Mouse (Mus musculus) adrenal gland, postnatal 25 days (tissue): ENCODE measurements at regions not wholly inside any gene's neighbourhood (a gene's known extent, or its start where the extent isn't known, plus 50 kb on each side); places are given as distances from the start of the nearest gene placed in this dataset.
A peak's percentile ranks its signal among the peaks of the same experiment; 100 is the strongest.

ENCODE experiments used
- DNase-seq: peaks from one replicate; pipeline ENCODE4 v3.0.0; 2021; ENCODE audit warnings: mixed read lengths

- no peak for DNase-seq
These were observed 372.7 kb upstream of the Trib2 start for GRCm38 (mm10) chr12:16189441-16189840.

GRCm38 (mm10) chr12:16185976-16186515, 369.3 kb upstream of the Trib2 start:
- DNase-seq, result no peak

GRCm38 (mm10) chr12:16185431-16185923, 368.8 kb upstream of the Trib2 start:
- peak; percentile 4 for DNase-seq

- no peak for DNase-seq
These were observed 366.3 kb upstream of the Trib2 start for GRCm38 (mm10) chr12:16183055-16183454.

GRCm38 (mm10) chr12:16181599-16181998, 364.9 kb upstream of the Trib2 start:
- no peak for DNase-seq

- DNase-seq, result no peak
These were observed 363.2 kb upstream of the Trib2 start for GRCm38 (mm10) chr12:16179897-16180296.

GRCm38 (mm10) chr12:16176326-16176725, 359.6 kb upstream of the Trib2 start:
- no peak for DNase-seq

- DNase-seq, result no peak
These were observed 355.5 kb upstream of the Trib2 start for GRCm38 (mm10) chr12:16172176-16172575.

- DNase-seq, result no peak
These were observed 354.9 kb upstream of the Trib2 start for GRCm38 (mm10) chr12:16171636-16172035.

GRCm38 (mm10) chr12:16169781-16170535, 353.2 kb upstream of the Trib2 start:
- no peak for DNase-seq

- no peak for DNase-seq
These were observed 351.1 kb upstream of the Trib2 start for GRCm38 (mm10) chr12:16167793-16168343.

GRCm38 (mm10) chr12:16165126-16165525, 348.4 kb upstream of the Trib2 start:
- DNase-seq, result no peak

GRCm38 (mm10) chr12:16161947-16162346, 345.2 kb upstream of the Trib2 start:
- no peak for DNase-seq

GRCm38 (mm10) chr12:16157896-16158295, 341.2 kb upstream of the Trib2 start:
- peak; percentile 62 for DNase-seq

- DNase-seq, result no peak
These were observed 339.3 kb upstream of the Trib2 start for GRCm38 (mm10) chr12:16155791-16156558.

GRCm38 (mm10) chr12:16154256-16154655, 337.5 kb upstream of the Trib2 start:
- no peak for DNase-seq

- no peak for DNase-seq
These were observed 335.4 kb upstream of the Trib2 start for GRCm38 (mm10) chr12:16152108-16152507.

GRCm38 (mm10) chr12:16151170-16151702, 334.5 kb upstream of the Trib2 start:
- DNase-seq, result no peak

GRCm38 (mm10) chr12:16146919-16147318, 330.2 kb upstream of the Trib2 start:
- no peak for DNase-seq

- DNase-seq, result peak; percentile 13
These were observed 328.9 kb upstream of the Trib2 start for GRCm38 (mm10) chr12:16145621-16146020.

GRCm38 (mm10) chr12:16141193-16141592, 324.5 kb upstream of the Trib2 start:
- no peak for DNase-seq

GRCm38 (mm10) chr12:16140511-16141110, 323.9 kb upstream of the Trib2 start:
- no peak for DNase-seq
